Mouse (Mus musculus) stomach, adult 2 months (tissue): ENCODE results near the gene Zfp131. TPM values are rescaled to one million over a fixed set of nuclear protein-coding genes. Genes with fewer than 3 reads are reported as not detected.

Experiments used
- polyA plus RNA-seq: library from polyadenylated mRNA; depleted of rRNA; stranded (reverse); fragments of >200 nt; gene quantifications from 2 replicates; pipeline ENCODE4 v1.2.3, GENCODE M21; 2012; rRNA removed

Gene Zfp131
- 4.7 and 8.2 TPM in 2 replicates for polyA plus RNA-seq

GRCm38 (mm10) chr13:119790761-119791579 is at the start of gene Zfp131:
Gene Zfp131 (minus strand): TSS chr13:119790889.

GRCm38 (mm10) chr13:119835320-119836056 is 44.8 kb upstream of the Zfp131 start, which contains the start of gene D13Ertd608e:
Gene D13Ertd608e (plus strand): TSS chr13:119836006.

GRCm38 (mm10) chr13:119830116-119830515 is 39.4 kb upstream of the Zfp131 start, which contains the start of gene AF067063:
Gene AF067063 (minus strand): TSS chr13:119830216.

DNA sequence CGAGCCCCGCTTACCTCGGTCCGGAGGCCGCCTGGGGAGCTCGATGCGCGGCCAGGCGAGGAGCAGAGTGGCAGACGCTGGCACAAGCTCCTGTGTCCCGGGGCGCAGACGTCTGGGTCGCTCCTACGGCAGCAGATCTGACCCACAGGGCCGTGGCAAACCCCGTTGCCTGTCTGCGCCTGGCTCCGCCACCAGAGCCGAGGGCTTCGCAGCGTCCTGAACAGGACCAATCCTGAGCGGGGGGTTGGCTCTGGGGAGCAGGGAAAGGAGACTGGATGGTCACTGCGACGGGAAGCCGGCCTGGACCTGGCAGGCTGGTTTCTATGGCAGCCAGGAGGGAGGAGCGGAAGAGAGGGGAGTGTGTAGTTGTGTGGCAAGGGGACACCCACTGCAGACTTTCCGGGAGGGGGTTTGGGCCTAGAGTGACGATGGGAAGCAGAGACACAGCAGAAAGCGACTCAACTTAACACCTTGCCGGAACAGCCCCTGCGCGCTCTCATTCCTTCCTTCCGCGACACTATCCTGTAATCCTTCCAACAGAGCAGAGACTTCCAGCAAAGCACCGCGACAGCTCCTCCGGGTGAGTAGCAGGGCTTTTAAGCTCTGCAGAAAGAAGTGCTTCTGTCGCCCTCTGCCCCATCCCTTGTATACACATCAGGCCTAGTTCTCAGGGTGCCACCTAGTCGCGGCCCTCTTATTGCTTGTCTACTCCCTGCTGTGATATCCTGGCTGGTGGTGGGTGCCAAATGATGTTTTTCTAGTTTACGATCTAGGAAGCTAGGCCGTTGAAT is 34.8 kb downstream of the Zfp131 start, which contains the start of gene Nim1k:
Nim1k (minus strand) TSS at position 202 of the 791 bp plus-strand sequence.

Other genes starting within 250 kb of the Zfp131 start
- 0.10 and 0.12 TPM in 2 replicates for gene Ccl28, start 167.1 kb downstream of the Zfp131 start, polyA plus RNA-seq
- 10.6 and 14.2 TPM in 2 replicates for gene Hmgcs1, start 100.5 kb downstream of the Zfp131 start, polyA plus RNA-seq
- 0.27 and 0.28 TPM in 2 replicates for gene Nim1k, start 35.0 kb downstream of the Zfp131 start, polyA plus RNA-seq
- gene AF067063, start 39.3 kb upstream of the Zfp131 start, polyA plus RNA-seq: not detected in 2 replicates
- gene D13Ertd608e, start 45.1 kb upstream of the Zfp131 start, polyA plus RNA-seq: not detected in 2 replicates
- gene Tcstv1, start 103.9 kb upstream of the Zfp131 start, polyA plus RNA-seq: not detected in 2 replicates
- gene Gm21761, start 138.4 kb upstream of the Zfp131 start, polyA plus RNA-seq: not detected in 2 replicates
- gene B020031M17Rik, start 159.9 kb upstream of the Zfp131 start, polyA plus RNA-seq: not detected in 2 replicates
- gene Gm36079, start 236.1 kb upstream of the Zfp131 start, polyA plus RNA-seq: 0.29 TPM in 1 of 2 replicates, not detected in the other